Comparison of ENCODE assay signal across 23 mouse cellular contexts in the genomic region with DNA sequence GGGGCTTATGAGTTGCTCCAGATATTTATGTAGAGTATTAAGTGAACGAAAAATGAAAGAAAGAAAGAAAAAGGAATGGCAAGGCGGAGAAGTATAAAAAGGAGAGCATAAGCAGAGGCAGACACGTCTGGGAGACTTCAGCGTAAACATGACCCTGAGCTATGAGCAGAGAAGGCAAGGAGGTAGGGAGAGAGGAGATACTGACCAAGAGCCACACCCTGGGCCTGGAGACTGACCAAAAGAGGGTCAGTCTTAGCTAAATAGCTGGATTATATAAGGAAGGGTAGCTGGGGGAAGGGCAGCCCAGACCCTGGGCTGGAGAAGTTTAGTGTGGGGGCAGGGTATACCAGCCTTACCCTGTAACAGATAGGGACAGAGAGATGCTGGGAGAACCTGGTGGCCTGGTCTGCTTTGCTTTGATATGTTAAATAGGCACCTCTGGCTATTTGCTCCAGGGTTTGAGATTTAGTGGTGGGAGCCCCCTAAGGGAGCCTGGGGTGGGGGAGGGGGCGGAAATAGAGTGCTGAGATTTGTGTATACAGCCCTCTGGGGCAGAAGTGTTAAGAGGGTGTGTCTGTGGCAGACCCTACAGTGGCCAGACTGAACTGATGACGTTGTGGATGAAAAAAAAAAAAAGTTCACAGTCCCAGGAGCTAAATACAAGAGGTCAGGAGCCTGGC. TPM values are rescaled to one million over a fixed set of nuclear protein-coding genes. Genes with fewer than 3 reads are reported as not detected.
DNase-seq lines count a peak whose midpoint lies in the region; ATAC-seq and TF ChIP-seq lines count a peak whose summit lies in the region.
"Had no signal": no experiment of that assay in that cellular context is flagged by ENCODE, and none has a peak within 500 bp of the region (broad histone marks: within the 10 kb centered on the region; RNA-seq: fewer than 3 reads in every experiment).

No protein-coding gene starts in this region.

- H3K4me3 ChIP-seq in heart, embryonic 13.5 days: no peak overlapping the region
- H3K4me3 ChIP-seq in liver, embryonic 13.5 days (replicated peaks): no peak overlapping the region
- H3K4me3 ChIP-seq in liver, postnatal 0 days (ENCODE audit: low read depth, low read length): no peak overlapping the region
- H3K4me3 ChIP-seq in CH12.LX (replicated peaks in 1 of 3; ENCODE audit: low read depth in 2 of 3, low read length in 2 of 3, poor library complexity in 1 of 3): no peak overlapping the region
- H3K4me3 ChIP-seq: hindbrain, embryonic 13.5 days; left cerebral cortex, adult 2 months; myocyte had no signal

- peak; percentile 37; the same call in 1 of the 2 replicates for ATAC-seq in heart, embryonic 13.5 days (ENCODE audit: extremely low read depth, insufficient number of reproducible peaks, low FRiP score, low TSS enrichment)
- 0 out of 2 replicates have a peak, but pooled peaks have one; percentile 18 for ATAC-seq in liver, embryonic 13.5 days (ENCODE audit: low read depth)
- ATAC-seq in liver, postnatal 0 days: no peak
- ATAC-seq: forebrain, embryonic 14.5 days; inflammation-experienced regulatory T-cells, adult 6 months had no signal

- DNase-seq in heart, adult 9 months (ENCODE audit: low spot score in 2 of 2): no peak
- DNase-seq in liver, embryonic 13.5 days: no peak
- no peak for DNase-seq in liver, postnatal 0 days
- DNase-seq in CH12.LX (ENCODE audit: extremely low read depth) (no peak), ES-CJ7 (ENCODE audit: low read depth, low spot score) (peak; percentile 94)
- no peak for DNase-seq in testis, postnatal 14 days (ENCODE audit: low spot score)
- DNase-seq in gastrocnemius, postnatal 10 days: no peak
- DNase-seq: cerebellum, adult 18-20 months; gastrocnemius, postnatal 14 days; kidney, adult 9 months; kidney, postnatal 4 days; layer of hippocampus, adult 9-11 months; left cerebral cortex, postnatal 4 days; lung, postnatal 4 days; thymus, postnatal 4 days had no signal

- in situ Hi-C loops in CH12.LX (cut with MboI; ENCODE audit: low pct_ligation_motif_present, low pct_unique_long_range_greater_than_20kb, low sequenced_read_pairs): no loop called here

- H3K27me3 ChIP-seq in heart, embryonic 13.5 days (replicated peaks): no peaks in the 10 kb centered on the region
- no peaks in the 10 kb centered on the region for H3K27me3 ChIP-seq in liver, embryonic 13.5 days
- no peaks in the 10 kb centered on the region for H3K27me3 ChIP-seq in liver, postnatal 0 days (ENCODE audit: insufficient read depth, low read length)
- H3K27me3 ChIP-seq in CH12.LX (replicated peaks): no peaks in the 10 kb centered on the region
- H3K27me3 ChIP-seq: hindbrain, embryonic 13.5 days had no signal

- TF ChIP-seq POLR2A in CH12.LX (IDR thresholded peaks at IDR 0.05; ENCODE audit: low read depth, low read length): no peak

- dilution Hi-C loops in CH12.LX (cut with MboI; ENCODE audit: extremely low pct_ligation_motif_present, extremely low pct_unique_long_range_greater_than_20kb, low sequenced_read_pairs): no loop called here

- H3K4me2 ChIP-seq in heart, embryonic 13.5 days: no peak overlapping the region
- H3K4me2 ChIP-seq in liver, embryonic 13.5 days: no peak overlapping the region
- H3K4me2 ChIP-seq in liver, postnatal 0 days (ENCODE audit: low read depth, low read length): no peak overlapping the region
- no peak overlapping the region for H3K4me2 ChIP-seq in CH12.LX (ENCODE audit: insufficient read depth, low read depth, poor library complexity, severe bottlenecking)
- H3K4me2 ChIP-seq: hindbrain, embryonic 13.5 days had no signal

- no peaks in the 10 kb centered on the region for H3K36me3 ChIP-seq in heart, embryonic 13.5 days
- H3K36me3 ChIP-seq in liver, embryonic 13.5 days: no peaks in the 10 kb centered on the region
- H3K36me3 ChIP-seq in liver, postnatal 0 days (replicated peaks; ENCODE audit: insufficient read depth, low read length): no peaks in the 10 kb centered on the region
- no peaks in the 10 kb centered on the region for H3K36me3 ChIP-seq in CH12.LX (replicated peaks in 1 of 2; ENCODE audit: control insufficient read depth in 1 of 2, insufficient read depth in 1 of 2, low read length in 1 of 2)
- H3K36me3 ChIP-seq: G1E; hindbrain, embryonic 13.5 days had no signal

- H3K79me2 ChIP-seq in CH12.LX (replicated peaks; ENCODE audit: control insufficient read depth, extremely low read depth, insufficient read depth, poor library complexity, severe bottlenecking): no peaks in the 10 kb centered on the region

- H3K27ac ChIP-seq in heart, embryonic 13.5 days (replicated peaks): no peak overlapping the region
- H3K27ac ChIP-seq in liver, embryonic 13.5 days: no peak overlapping the region
- H3K27ac ChIP-seq in liver, postnatal 0 days (ENCODE audit: low read depth): no peak overlapping the region
- no peak overlapping the region for H3K27ac ChIP-seq in CH12.LX (ENCODE audit: insufficient read depth, low read depth)
- H3K27ac ChIP-seq: hindbrain, embryonic 13.5 days; left cerebral cortex, adult 2 months; liver, embryonic 14.5 days had no signal

- no peak overlapping the region for H3K9ac ChIP-seq in heart, embryonic 13.5 days
- H3K9ac ChIP-seq in liver, embryonic 13.5 days: no peak overlapping the region
- no peak overlapping the region for H3K9ac ChIP-seq in liver, postnatal 0 days (replicated peaks)
- no peak overlapping the region for H3K9ac ChIP-seq in CH12.LX (ENCODE audit: insufficient read depth, low read depth)
- H3K9ac ChIP-seq: hindbrain, embryonic 13.5 days; liver, embryonic 14.5 days had no signal

- TF ChIP-seq RAD21 in CH12.LX (IDR thresholded peaks at IDR 0.05; ENCODE audit: low read depth, low read length): no peak

- peaks cover 11% of the 10 kb centered on the region for H3K4me1 ChIP-seq in heart, embryonic 13.5 days
- H3K4me1 ChIP-seq in liver, embryonic 13.5 days (replicated peaks): peaks cover 19% of the 10 kb centered on the region
- H3K4me1 ChIP-seq in liver, postnatal 0 days (ENCODE audit: insufficient read depth): no peaks in the 10 kb centered on the region
- peaks cover 3 to 58% of the 10 kb centered on the region in 2 experiments; a peak in 3 of 4 replicates for H3K4me1 ChIP-seq in CH12.LX (ENCODE audit: control insufficient read depth in 1 of 2, insufficient read depth in 2 of 2)

- no peaks in the 10 kb centered on the region for H3K9me3 ChIP-seq in heart, embryonic 13.5 days
- H3K9me3 ChIP-seq in liver, embryonic 13.5 days (replicated peaks): no peaks in the 10 kb centered on the region
- H3K9me3 ChIP-seq in liver, postnatal 0 days (ENCODE audit: low read length): no peaks in the 10 kb centered on the region
- no peaks in the 10 kb centered on the region for H3K9me3 ChIP-seq in CH12.LX (replicated peaks; ENCODE audit: low read length)
- H3K9me3 ChIP-seq: hindbrain, embryonic 13.5 days had no signal

- TF ChIP-seq EP300 in liver, postnatal 0 days (IDR thresholded peaks at IDR 0.05; ENCODE audit: low read depth): no peak
- TF ChIP-seq EP300 in CH12.LX (IDR thresholded peaks at IDR 0.05; ENCODE audit: low read length): no peak

- no peak for TF ChIP-seq CTCF in liver, postnatal 0 days (IDR thresholded peaks at IDR 0.05; ENCODE audit: low read depth)
- TF ChIP-seq CTCF in CH12.LX (conservative IDR thresholded peaks at IDR 0.05 in 1 of 2, IDR thresholded peaks at IDR 0.05 in 1 of 2; ENCODE audit: low read depth in 2 of 2, low read length in 2 of 2): no peak

- 47% methylated on average over 6 of the region's 6 CpGs for WGBS in heart, embryonic 13.5 days
- WGBS in liver, embryonic 13.5 days (ENCODE audit: insufficient replicate concordance): 51% methylated on average over 6 of the region's 6 CpGs
- 66% methylated on average over 6 of the region's 6 CpGs for WGBS in liver, postnatal 0 days (ENCODE audit: insufficient replicate concordance)

TF ChIP-seq in CH12.LX, 34 proteins besides CTCF, POLR2A, EP300 and RAD21:
- TF ChIP-seq BHLHE40 (IDR thresholded peaks at IDR 0.05; ENCODE audit: low read depth, low read length): no peak
- TF ChIP-seq CHD2 (IDR thresholded peaks at IDR 0.05; ENCODE audit: low read length): 0 out of 2 replicates have a peak, but pooled peaks have one; percentile 20

RNA-seq across cellular contexts. Expression of gene Dusp10, which starts 6.1 kb away (rescaled TPM):
- 12.1 and 13.2 TPM in 2 replicates for polyA plus RNA-seq in heart, embryonic 13.5 days (2015; fragmentation: Nextera tagmentation; extraction: Ambion mirVana)
- polyA plus RNA-seq in liver, embryonic 13.5 days (2015; fragmentation: Nextera tagmentation; extraction: Ambion mirVana): 2.7 and 3.6 TPM in 2 replicates
- 2.6 and 2.7 TPM in 2 replicates for polyA plus RNA-seq in liver, postnatal 0 days (2015; fragmentation: Nextera tagmentation; extraction: Ambion mirVana)
- total RNA-seq in CH12.LX (2012; rRNA removed): 2.4 and 2.8 TPM in 2 replicates
- total RNA-seq in CH12.LX (2014; rRNA removed): 11.2 and 14.2 TPM in 2 replicates
- 13.9 and 16.1 TPM in 2 replicates for polyA plus RNA-seq in CH12.LX (2012; ENCODE audit: insufficient read length, low read depth)
- 10 to 100 TPM; 24.9 to 39.5 TPM for total RNA-seq in gastrocnemius, postnatal 10 days (2021)
- polyA plus RNA-seq: G1E had no signal

RNA-seq across cellular contexts. Expression of gene 1700056E22Rik, which starts 14.9 kb away (rescaled TPM):
- polyA plus RNA-seq in heart, embryonic 13.5 days (2015; fragmentation: Nextera tagmentation; extraction: Ambion mirVana): 2.4 TPM in 2 replicates
- polyA plus RNA-seq in liver, embryonic 13.5 days (2015; fragmentation: Nextera tagmentation; extraction: Ambion mirVana): 0.65 and 1.00 TPM in 2 replicates
- 2.0 and 2.4 TPM in 2 replicates for polyA plus RNA-seq in liver, postnatal 0 days (2015; fragmentation: Nextera tagmentation; extraction: Ambion mirVana)
- 0.25 and 0.34 TPM in 2 replicates for total RNA-seq in CH12.LX (2012; rRNA removed)
- 0.26 TPM in 1 of 2 replicates, not detected in the other for total RNA-seq in CH12.LX (2014; rRNA removed)
- 1.0 and 1.6 TPM in 2 replicates for polyA plus RNA-seq in CH12.LX (2012; ENCODE audit: insufficient read length, low read depth)
- 1 to 10 TPM; 1.4 to 2.1 TPM for total RNA-seq in gastrocnemius, postnatal 10 days (2021)
- total RNA-seq: G1E; left cerebral cortex, adult 2 months had no signal
- polyA plus RNA-seq: G1E had no signal
